Mouse (Mus musculus) spleen, adult 2 months (tissue): ENCODE measurements around the gene Dhrs3.

ENCODE experiments used
- CTCF ChIP-seq: fragments of 200-500 bp; IDR thresholded peaks from 2 replicates; pipeline ENCODE4 v1.5.1; 2011; ENCODE audit warnings: mild to moderate bottlenecking, inconsistent platforms; ENCODE audit not compliant: insufficient read depth, insufficient read length, insufficient replicate concordance; ENCODE audit errors: extremely low read depth
- POLR2A ChIP-seq: fragments of 200-500 bp; IDR thresholded peaks from 2 replicates; pipeline ENCODE4 v1.6.1; 2011; ENCODE audit warnings: low read depth, low read length, inconsistent platforms

- TF ChIP-seq POLR2A (no peak), CTCF (no peak)
Measured at GRCm38 (mm10) chr4:144903932-144904331, 11.3 kb downstream of the Dhrs3 start.
